Mouse (Mus musculus) kidney, postnatal 14 days (tissue): ENCODE measurements at regions not wholly inside any gene's neighbourhood (a gene's known extent, or its start where the extent isn't known, plus 50 kb on each side); places are given as distances from the start of the nearest gene placed in this dataset.

Experiments used
- DNase-seq: peaks from one replicate; pipeline ENCODE4 v3.0.0; 2022; ENCODE audit warnings: mixed read lengths

DNA sequence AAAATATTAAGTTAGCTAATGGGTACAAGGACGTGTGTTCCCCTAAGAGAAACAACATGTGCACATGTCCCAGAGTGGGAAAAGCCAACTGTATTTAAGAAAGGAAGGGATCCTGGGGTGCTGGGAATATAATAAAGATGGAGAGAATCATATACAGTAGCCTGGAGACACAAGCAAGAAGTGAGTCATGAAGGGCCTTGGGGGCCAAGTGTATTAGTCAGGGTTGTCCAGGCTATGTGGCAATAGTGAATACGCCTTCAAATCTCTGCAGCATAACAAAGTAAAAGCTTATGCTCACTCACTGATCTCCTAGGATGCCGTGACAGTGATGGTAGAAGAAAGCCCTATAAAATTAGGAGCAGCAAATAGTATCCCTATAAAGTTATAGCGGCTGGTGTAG lies 124.1 kb upstream of the Gm10295 start:
- no peak for DNase-seq

DNA sequence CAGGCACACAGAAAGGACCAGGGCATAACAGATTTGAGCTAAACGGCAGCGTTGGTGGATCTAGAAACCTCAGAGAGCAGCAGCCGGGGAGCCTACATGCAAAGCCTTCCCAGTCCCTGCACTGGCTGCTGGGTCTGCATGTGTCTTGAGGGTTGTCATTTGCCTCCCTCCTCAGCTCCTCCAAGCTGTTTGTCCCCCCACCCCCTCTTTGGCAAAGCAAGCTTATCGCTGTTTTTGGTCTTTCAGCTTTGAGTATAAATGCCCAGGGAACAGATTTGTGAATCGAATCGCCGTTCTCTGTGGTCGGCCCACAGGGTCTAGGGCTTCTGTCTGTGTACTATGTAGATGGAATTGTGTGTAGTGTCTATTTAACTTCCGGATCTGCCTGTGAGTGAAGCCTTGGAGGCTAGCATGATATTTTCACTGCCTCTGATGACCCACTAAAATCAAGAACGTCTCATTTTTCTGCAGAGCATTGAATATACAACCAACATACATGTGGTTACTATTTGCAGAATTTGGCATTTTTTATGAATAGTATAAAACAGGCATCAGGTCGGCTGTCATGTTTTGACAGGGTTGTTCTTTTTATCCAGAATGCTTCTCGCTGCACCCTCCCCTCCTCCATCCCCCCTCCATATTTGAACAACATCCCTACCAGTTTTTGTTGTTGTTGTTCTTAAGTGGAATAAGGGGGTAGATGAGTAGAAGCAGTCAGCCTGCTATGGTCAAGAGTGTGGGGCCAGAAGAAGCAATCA lies 121.3 kb upstream of the Gm10295 start:
- DNase-seq: no peak

DNA sequence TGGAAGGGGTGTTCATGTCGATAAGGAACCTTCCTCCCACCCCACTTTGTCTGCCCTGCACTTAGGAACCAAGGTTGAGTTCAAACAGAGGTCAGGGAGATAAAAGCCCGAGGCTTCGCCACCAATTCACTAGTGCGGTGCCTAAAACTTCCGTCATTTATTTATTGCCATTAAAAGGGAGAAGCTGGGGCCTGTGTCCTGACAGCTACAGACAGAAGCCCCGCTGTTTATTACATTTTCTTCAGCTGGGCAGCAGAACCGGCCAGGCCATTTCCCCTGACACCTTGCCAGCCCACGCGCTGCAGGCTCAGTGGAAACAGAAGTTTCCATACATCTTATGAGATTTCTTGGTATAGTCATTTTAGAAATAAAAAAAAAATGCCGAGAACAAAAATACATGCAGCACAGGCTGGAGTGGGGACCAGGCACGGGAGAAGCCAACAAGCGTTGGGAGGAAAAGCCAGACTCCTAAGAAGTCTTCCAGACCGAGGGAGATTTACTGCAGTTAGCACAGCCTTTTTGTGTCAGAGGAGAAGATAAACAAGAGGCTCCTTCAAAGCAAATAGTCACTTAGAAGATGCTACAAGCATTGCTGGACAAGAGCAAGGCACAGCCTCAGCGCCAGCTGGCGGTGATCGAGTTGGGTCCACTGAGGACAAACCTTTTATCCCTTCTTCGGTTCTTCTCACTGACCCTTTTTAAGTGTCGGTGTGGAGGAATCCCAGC lies 120.5 kb upstream of the Gm10295 start:
- peak; percentile 70 for DNase-seq

DNA sequence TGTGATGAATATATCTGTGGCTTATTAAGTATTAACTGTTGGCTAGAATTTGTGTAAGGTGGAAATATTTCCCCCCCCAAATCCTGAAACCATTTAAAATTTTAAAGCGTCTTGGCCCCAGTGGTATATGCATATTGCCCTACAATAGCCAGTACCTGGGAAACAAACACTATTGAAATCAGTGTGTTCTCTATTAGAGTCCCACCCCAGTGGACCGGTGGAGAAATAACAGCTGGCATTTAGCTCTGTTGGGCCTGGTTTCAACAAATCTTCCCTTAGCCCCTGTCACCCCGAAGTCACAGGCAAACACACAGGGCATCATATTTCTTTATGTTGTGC lies 120.0 kb upstream of the Gm10295 start:
- no peak for DNase-seq

DNA sequence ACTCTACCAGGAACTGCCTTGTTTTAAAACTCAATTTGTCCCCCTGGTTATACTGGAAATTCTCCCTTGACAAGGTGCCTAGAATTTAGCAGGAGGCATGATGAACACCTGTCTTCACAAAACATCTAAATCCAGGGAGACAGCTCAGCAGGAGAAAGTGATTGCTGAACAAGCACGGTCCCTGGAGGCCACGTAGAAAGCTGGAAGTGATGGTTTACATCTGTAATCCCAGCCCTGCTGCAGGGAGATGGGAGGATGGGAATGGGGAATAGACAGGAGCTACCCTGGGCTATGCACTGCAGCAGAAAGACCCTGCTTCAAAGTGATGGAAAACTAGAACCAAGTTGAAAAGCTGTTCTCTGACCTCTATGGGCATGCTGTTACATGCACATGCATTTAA lies 119.1 kb upstream of the Gm10295 start:
- no peak for DNase-seq

DNA sequence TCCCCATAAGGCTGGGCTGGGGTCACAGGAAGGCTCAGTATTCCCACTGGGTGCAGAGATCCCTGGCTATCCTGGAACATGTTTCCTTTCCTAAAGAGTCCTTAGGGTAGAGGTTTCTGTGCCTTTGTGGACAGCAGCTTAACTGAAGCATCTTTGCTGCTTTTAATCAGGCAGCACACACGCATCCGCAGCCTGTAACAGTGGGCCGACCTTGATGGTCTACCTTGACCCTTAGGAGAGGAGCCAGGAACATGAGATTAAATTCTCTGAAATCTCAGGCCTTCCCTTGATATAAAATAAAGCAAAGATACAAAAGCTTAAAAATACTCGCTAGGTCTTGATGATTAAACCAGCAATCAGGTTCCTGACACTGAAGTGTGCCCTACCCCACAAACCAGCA lies 118.7 kb upstream of the Gm10295 start:
- DNase-seq: no peak

DNA sequence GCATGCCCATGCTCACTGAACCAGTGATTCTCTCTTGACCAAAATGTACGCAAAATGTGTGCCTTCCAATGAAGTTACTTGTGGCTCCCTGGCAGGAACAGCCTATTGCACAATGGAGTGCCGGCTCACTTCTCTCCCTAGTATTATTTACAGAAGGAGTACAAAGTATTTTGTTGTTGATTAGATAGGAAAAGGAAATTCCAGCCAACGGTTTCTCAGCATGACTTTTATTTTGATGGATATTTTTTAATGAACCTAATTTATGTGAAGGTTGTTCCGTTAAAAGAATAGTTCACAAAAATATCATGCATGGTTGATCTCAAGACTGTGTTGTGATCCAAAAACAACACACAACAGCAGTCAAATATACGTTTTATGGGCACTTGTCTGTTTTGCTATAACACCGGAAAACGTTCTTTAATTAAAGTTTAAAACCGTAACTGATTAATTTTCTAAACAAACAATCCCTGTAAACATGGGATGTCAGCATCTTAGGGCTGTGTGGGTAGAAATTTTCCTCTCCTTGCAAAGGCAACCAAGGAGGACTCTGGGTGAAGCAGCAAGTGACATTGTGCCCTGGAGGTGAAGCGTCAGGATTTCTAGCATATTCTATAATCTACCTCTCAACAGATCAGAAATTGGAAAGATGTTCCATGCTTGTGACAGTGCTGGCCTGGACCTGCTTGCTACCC lies 116.3 kb upstream of the Gm10295 start:
- DNase-seq: peak; percentile 69

DNA sequence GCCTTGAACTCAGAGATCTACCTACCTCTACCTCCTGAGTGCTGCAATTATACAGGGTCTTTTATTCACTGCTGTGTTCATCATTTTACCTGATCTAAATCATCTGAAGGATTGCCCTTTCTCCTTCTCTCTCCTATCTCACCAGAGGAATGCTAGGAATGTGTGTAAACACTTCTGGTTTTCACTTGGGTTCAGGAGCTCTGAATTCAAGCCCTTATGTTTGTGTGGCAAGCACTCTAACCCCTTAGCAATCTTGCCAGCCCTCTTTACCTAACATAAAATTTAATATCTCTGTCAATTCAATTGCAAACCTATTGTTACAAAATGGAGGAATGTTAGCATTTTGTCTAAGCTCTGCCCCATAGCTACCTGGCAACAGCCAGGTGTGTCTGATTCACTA lies 112.8 kb upstream of the Gm10295 start:
- no peak for DNase-seq

DNA sequence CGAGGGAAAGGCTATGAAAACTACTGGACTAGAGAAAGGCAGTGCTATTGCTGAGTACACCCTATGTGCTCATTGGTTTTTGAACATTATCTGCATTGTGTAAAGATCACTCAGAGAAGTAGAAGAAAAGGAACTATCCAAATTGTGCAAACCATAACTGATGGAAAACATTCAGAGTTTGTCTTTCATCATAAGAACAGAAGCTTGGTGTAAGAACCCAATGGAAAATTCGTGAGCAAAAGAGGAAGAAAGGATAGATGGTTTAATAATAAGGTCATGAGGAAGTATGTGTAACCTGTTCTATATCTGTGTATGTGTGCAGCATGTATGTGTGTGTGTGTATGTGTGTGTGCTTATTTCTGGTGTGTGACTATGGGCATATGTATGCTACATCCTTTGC lies 112.3 kb upstream of the Gm10295 start:
- DNase-seq: no peak

DNA sequence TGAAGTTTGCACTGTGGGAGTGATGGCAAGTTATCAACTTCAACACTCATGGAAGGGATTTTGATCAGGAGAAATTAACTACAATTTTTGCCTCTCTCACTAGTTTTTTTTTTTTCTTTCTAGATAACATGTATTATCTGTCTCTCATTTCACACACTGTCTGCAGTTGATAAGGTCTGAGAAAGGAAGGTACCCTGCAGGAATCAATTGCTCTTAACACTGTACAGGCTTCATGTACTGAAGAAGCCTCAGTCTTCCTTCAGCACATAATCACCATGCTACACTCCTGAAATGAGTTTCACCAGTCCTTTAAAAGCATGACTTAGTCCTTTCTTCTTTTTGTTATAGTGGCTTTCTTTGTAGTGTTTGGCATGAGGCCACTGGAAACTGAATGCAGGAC lies 108.5 kb upstream of the Gm10295 start:
- no peak for DNase-seq

DNA sequence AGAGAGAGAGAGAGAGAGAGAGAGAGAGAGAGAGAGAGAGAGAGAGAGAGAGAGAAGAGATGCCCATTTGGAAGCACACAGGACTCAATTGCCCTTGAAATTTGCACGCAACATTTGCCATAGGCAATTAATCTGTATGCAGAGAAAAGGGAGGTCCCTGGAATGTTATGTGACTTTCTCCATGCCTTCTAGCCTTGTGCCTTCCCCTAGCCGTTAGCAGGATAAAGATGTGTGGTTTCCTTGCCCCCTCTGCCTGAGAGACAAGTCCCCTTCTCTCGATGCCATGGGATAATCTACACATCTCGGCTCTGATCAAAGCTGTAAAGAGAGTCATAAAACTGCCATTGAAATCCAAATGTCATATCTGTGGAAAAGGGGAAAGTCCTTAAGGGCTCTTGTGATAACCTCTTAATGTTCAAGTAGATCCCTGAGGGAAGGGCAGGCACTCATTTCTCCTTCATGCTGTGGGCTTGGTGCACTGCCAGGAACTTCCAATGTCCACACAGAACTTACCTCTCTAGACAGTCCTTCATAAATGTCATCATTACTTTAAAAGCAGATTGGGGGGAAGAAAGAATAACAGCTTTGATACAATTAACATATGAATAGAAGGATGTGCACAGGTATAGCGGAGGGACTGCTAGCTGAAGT lies 106.9 kb upstream of the Gm10295 start:
- DNase-seq: no peak

DNA sequence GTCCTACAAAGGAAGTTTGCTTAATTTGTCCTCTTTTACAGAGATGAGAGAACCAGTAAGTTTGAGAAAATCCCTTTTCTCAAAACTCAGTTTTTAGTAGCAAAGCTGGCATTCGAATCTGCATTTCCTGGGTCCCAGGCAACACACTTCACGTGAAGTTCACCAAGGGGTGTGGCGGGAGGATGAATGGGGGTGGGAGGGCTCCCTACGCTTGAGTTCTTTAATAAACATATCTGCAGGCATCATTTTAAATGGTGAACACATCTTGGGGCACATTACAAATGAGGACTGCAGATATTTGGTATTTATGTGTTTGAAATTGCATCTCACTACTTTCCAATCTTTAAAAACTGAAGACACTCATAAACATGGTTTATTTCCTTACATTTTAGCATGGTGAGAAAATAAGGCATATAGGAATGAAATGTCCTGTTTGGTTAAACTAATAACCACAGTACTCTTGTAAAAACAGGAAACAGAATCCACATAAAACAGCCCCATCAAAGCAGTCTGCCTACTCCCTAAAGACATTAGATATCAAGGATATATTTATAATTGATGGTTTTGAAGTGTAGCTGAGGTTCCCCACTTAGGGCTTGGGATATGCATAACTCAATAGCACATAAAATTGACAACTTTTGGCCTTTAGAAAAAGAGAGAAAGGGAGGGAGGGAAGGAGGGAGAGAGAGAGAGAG lies 106.3 kb upstream of the Gm10295 start:
- no peak for DNase-seq

DNA sequence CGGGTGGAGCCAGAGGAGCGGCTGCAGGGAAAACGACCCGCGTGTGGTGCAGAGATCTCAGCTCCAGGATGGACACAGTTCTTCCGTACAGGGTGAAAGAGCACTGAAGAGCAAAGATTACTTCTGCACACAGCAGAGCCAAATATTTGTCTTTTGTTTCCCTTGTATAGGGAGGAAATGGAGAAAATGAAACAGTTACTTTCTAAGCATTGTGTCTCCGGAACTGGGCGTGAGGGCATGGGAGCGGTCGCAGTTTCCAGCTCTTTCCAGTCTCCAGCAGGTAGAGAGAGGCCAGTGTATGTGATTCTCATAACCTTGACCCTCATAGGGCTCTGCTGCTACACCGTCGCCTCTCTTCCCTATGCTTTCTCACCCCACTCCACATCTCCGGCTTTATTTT lies 105.1 kb upstream of the Gm10295 start:
- no peak for DNase-seq

DNA sequence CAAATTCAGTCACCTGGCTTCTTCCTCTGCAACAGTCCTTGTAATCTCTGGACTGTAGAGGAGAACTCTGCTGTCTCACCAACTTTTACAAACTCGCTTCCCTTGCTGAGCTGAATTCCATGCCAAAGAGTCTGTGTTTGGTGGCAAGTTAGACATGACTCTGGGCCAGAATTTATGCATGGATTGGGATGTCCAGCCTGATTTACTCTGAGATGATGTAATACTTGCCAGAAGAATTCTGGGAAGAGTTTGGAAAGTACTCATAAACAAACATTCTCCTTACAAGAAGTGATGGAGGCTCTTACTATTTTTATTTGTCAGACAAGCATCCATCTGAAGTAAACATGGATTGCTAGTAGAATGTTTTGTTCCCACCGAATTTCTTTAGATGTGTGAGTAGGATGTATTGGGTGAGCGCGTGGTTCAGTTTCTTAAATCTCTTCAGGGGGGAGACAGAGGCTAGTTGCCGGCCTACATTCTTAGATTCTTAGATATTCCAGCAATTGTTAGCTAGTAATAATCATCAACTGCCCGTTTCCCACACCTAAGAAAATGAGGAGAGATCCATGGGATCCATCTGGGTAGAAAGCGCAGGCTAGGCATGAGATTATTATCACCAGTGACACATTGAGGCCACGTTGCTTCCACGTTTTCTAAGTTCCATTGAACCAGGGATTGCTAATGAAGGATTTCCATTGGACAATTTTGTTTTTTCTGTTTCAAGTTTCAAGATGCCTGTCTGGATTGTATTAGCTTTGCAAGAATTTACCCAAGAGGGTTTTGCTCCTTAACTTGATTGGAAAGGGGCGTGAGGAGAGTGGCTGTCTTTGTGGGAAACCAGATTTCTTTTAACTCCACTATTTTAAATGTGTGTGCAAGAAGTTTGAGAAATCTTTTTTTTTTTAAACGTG lies 89.3 kb upstream of the Gm10295 start:
- DNase-seq: no peak

DNA sequence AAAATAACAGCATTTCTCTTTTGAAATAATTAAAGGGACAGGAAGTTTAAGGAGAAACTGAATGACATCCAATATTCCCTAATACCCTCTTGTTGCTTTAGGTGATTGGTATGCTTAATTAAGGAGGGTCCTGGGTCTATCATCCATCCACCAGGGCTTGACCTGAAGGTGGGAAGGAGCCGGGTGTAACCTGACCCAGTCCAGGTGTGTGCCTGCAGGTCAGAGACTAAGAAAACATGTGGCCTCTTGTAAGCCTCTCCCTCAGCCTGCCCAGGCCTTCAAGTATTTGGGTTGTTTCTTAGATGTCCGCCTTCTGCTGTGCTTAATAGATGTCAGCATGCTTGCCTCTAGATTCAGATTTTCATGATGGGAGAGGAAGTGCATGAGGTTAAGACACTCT lies 74.7 kb upstream of the Gm10295 start:
- DNase-seq: no peak

DNA sequence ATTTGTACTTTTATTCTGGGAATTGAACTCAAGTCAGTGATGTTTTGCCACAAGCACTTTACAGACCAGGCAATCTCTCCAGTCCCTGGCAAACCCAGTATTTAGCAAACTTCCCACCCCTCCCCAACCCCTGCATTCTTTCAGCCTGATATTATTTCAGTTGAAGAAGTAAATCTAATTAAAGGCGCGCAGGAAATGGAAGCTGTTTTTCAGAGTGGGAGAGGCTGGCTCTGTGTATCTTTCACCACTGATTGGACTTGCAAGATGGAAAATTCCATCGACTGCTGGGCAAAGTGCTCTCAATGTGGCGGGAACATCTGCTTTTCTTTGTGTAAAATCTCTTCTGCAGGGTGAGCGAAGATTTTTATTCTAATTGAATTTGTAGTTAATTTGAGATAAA lies 68.0 kb upstream of the Gm10295 start:
- DNase-seq: peak; percentile 57

DNA sequence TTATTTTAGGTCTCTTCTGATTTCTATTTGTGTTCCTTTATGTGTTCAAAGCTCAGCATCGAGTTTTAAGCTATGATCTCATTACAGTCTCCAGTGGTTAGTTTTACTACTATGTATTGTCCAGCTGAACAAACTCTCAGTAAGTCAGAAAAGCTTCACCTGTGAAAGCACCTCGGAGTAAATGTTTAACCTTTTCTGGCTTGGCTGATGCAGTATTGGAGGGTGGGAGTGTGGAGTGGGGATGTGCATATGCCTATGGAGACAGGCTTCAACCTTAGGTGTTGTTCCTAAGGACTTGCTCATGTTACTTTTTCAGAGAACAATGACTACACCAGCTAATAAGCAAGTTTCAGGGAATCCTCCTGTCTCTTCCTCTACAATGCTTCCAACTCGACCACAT lies 67.6 kb upstream of the Gm10295 start:
- DNase-seq: no peak

DNA sequence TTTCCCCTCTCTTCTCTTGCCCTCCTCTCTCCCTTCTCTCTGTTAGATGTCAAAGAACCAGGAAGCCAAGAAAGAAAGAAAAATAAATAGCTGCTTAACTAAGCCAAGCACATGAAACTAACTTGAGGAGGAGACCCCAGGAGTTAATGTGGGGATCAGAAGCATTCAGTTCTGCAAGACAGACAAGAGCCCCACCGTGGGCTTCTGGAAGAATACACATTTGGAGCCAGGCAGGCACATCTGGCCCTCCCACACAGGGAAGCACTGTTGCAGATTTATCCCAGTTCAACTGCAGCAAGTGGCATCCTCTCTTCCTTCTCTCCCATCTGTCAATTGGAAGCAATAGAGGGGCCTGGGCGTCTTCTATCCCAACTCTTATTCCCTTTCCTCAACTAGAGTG lies 63.5 kb upstream of the Gm10295 start:
- no peak for DNase-seq

DNA sequence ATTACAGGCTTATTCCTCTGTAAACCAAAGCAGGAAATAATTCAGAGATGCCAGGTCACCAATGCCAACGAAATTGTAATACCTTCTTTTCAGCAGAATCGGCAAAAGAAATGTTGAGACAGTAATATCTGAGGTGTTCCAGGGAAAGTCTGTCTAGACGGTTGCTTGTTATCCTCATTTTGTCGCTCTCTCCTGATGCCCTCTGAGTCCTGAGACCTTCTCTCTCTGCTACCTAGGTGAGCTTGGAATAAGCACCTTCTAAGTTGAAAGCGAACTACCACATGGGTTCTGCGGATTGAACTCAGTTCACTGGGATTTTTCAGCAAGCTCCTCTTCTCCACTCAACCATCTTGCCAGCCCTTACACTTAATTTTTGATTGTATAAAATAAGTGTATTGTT lies 61.8 kb upstream of the Gm10295 start:
- DNase-seq: no peak

DNA sequence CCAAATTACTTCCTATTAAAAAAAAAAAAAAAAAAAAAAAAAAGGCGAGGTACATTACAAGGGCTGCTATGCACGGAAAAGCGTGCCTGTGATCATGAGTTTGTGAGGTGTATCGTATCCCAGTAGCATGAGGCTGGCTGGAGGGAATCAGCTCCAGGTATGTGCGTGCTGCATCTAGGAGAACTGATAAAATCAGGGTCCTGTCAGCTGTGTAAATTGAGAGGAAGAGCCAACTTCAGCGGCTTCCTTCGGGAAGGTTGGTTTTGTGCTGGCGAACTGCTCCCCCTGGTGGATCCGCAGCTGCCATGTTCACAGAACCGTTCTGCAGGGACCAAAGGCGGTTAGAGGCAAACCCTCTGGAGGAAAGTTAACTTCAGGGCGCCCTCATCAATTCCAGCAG lies 60.8 kb upstream of the Gm10295 start:
- DNase-seq: peak; percentile 91

DNA sequence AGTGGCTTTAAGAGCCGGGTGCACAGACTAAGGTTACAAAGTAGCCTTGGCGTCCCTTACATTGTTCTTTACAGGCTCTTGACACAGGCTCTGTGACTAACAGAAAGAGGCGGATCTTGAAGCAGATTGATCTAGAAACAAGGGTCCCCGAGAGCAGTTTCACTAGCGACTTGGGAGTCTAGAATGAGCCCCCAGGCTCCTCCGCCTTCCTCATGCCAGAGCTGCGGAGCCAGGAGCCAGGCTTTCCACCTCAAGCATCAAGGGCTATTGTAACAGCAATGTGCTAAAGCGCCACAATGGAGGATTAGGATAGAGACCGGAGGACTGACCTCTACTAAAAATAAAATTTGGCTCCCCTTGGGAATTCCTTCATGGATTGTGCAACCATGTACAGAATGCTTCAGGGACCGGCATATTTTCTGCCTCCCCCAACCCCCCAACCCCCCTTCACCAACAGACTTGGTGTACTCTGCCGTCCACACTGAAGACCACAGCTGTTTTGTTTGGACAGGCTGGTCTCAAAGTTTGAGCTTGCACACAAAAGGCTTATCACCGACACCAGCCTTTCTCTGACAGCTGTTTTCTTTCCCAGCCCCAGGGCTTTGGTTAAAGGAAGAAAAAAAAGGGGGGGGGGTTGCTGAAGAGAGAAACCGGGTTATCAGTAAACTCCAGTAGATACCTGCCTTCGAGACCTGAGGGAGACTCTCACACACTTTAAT lies 60.2 kb upstream of the Gm10295 start:
- DNase-seq: peak; percentile 70
